Mouse (Mus musculus): Measurements from ENCODE around the gene Fli1. TPM values are rescaled to one million over a fixed set of nuclear protein-coding genes. Genes with fewer than 3 reads are reported as not detected.

Gene Fli1
- polyA plus RNA-seq, 1 experiment from 2014 or later = 7.9 TPM

- Histone ChIP-seq H3K4me3 (replicated peaks) (no peak overlapping the region), H3K27me3 (replicated peaks) (no peaks in the 10 kb centered on the region), H3K4me2 (no peak overlapping the region), H3K9ac (replicated peaks) (no peak overlapping the region), H3K4me1 (no peaks in the 10 kb centered on the region; the same call in 1 of the 2 replicates), H3K36me3 (no peaks in the 10 kb centered on the region), H3K27ac (replicated peaks) (no peak overlapping the region), H3K9me3 (replicated peaks) (no peaks in the 10 kb centered on the region)
- WGBS = 76% methylated on average over 15 of the region's 15 CpGs
- no peak for ATAC-seq (ENCODE audit: low FRiP score)
These were observed 35.5 kb downstream of the Fli1 start for GRCm38 (mm10) chr9:32506866-32507861.

GRCm38 (mm10) chr9:32506161-32506560, 36.5 kb downstream of the Fli1 start:
- Histone ChIP-seq H3K9ac (replicated peaks) (no peak overlapping the region), H3K4me2 (no peak overlapping the region), H3K27me3 (replicated peaks) (no peaks in the 10 kb centered on the region), H3K4me1 (no peaks in the 10 kb centered on the region; the same call in 1 of the 2 replicates), H3K9me3 (replicated peaks) (no peaks in the 10 kb centered on the region), H3K27ac (replicated peaks) (no peak overlapping the region), H3K36me3 (no peaks in the 10 kb centered on the region), H3K4me3 (replicated peaks) (no peak overlapping the region)
- no peak for ATAC-seq (ENCODE audit: low FRiP score)
- 77% methylated on average over 8 of the region's 8 CpGs for WGBS

- no peak overlapping the region for H3K9ac ChIP-seq (replicated peaks)
- no peaks in the 10 kb centered on the region for H3K36me3 ChIP-seq
- no peaks in the 10 kb centered on the region for H3K9me3 ChIP-seq (replicated peaks)
- no peak overlapping the region for H3K4me2 ChIP-seq
- no peaks in the 10 kb centered on the region for H3K27me3 ChIP-seq (replicated peaks)
- ATAC-seq (ENCODE audit: low FRiP score) = no peak
- no peak overlapping the region for H3K27ac ChIP-seq (replicated peaks)
- H3K4me1 ChIP-seq = no peaks in the 10 kb centered on the region; the same call in 1 of the 2 replicates
- WGBS = 85% methylated on average over 7 of the region's 7 CpGs
- H3K4me3 ChIP-seq (replicated peaks) = no peak overlapping the region
These were observed 37.1 kb downstream of the Fli1 start for GRCm38 (mm10) chr9:32505460-32506075.

- Histone ChIP-seq H3K9ac (replicated peaks) (no peak overlapping the region), H3K4me1 (no peaks in the 10 kb centered on the region; the same call in 1 of the 2 replicates), H3K36me3 (no peaks in the 10 kb centered on the region), H3K27me3 (replicated peaks) (no peaks in the 10 kb centered on the region), H3K4me2 (no peak overlapping the region), H3K27ac (replicated peaks) (no peak overlapping the region), H3K4me3 (replicated peaks) (no peak overlapping the region), H3K9me3 (replicated peaks) (no peaks in the 10 kb centered on the region)
- WGBS = 77% methylated on average over 11 of the region's 11 CpGs
- ATAC-seq (ENCODE audit: low FRiP score) = no peak
These were observed 38.6 kb downstream of the Fli1 start for GRCm38 (mm10) chr9:32503995-32504451.

GRCm38 (mm10) chr9:32503423-32503822, 39.2 kb downstream of the Fli1 start:
- H3K9ac ChIP-seq (replicated peaks) = no peak overlapping the region

GRCm38 (mm10) chr9:32502256-32503010, 40.2 kb downstream of the Fli1 start:
- H3K4me3 ChIP-seq (replicated peaks) = no peak overlapping the region
- H3K4me1 ChIP-seq = no peaks in the 10 kb centered on the region; the same call in 1 of the 2 replicates
- H3K9ac ChIP-seq (replicated peaks) = no peak overlapping the region
- 81% methylated on average over 11 of the region's 11 CpGs for WGBS
- no peak overlapping the region for H3K4me2 ChIP-seq
- H3K27ac ChIP-seq (replicated peaks) = no peak overlapping the region
- H3K9me3 ChIP-seq (replicated peaks) = no peaks in the 10 kb centered on the region
- H3K36me3 ChIP-seq = no peaks in the 10 kb centered on the region
- no peaks in the 10 kb centered on the region for H3K27me3 ChIP-seq (replicated peaks)
- ATAC-seq (ENCODE audit: low FRiP score) = no peak

More at GRCm38 (mm10) chr9:32503423-32503822, 39.2 kb downstream of the Fli1 start:
- Histone ChIP-seq H3K4me1 (no peaks in the 10 kb centered on the region; the same call in 1 of the 2 replicates), H3K27ac (replicated peaks) (no peak overlapping the region), H3K27me3 (replicated peaks) (no peaks in the 10 kb centered on the region), H3K9me3 (replicated peaks) (no peaks in the 10 kb centered on the region), H3K4me2 (no peak overlapping the region), H3K4me3 (replicated peaks) (no peak overlapping the region), H3K36me3 (no peaks in the 10 kb centered on the region)
- no peak for ATAC-seq (ENCODE audit: low FRiP score)
- WGBS = 73% methylated on average over 4 of the region's 4 CpGs

GRCm38 (mm10) chr9:32500886-32501285, 41.8 kb downstream of the Fli1 start:
- no peaks in the 10 kb centered on the region for H3K9me3 ChIP-seq (replicated peaks)
- no peaks in the 10 kb centered on the region; the same call in 1 of the 2 replicates for H3K27me3 ChIP-seq (replicated peaks)
- no peak overlapping the region for H3K4me2 ChIP-seq
- 90% methylated on average over 8 of the region's 8 CpGs for WGBS
- no peaks in the 10 kb centered on the region for H3K36me3 ChIP-seq
- no peak overlapping the region for H3K27ac ChIP-seq (replicated peaks)
- no peak for ATAC-seq (ENCODE audit: low FRiP score)
- H3K9ac ChIP-seq (replicated peaks) = no peak overlapping the region
- H3K4me3 ChIP-seq (replicated peaks) = no peak overlapping the region
- no peaks in the 10 kb centered on the region for H3K4me1 ChIP-seq

GRCm38 (mm10) chr9:32500063-32500462, 42.6 kb downstream of the Fli1 start:
- H3K36me3 ChIP-seq = no peaks in the 10 kb centered on the region
- ATAC-seq (ENCODE audit: low FRiP score) = no peak
- 78% methylated on average over 5 of the region's 5 CpGs for WGBS
- no peak overlapping the region for H3K4me2 ChIP-seq
- H3K4me1 ChIP-seq = peaks cover 7% of the 10 kb centered on the region
- no peak overlapping the region for H3K4me3 ChIP-seq (replicated peaks)
- no peak overlapping the region for H3K27ac ChIP-seq (replicated peaks)
- H3K9ac ChIP-seq (replicated peaks) = no peak overlapping the region
- H3K9me3 ChIP-seq (replicated peaks) = no peaks in the 10 kb centered on the region
- no peaks in the 10 kb centered on the region; the same call in 1 of the 2 replicates for H3K27me3 ChIP-seq (replicated peaks)

- Histone ChIP-seq H3K4me2 (no peak overlapping the region), H3K4me1 (peaks cover 12% of the 10 kb centered on the region), H3K27me3 (replicated peaks) (no peaks in the 10 kb centered on the region; the same call in 1 of the 2 replicates), H3K36me3 (no peaks in the 10 kb centered on the region), H3K4me3 (replicated peaks) (no peak overlapping the region), H3K27ac (replicated peaks) (no peak overlapping the region), H3K9me3 (replicated peaks) (no peaks in the 10 kb centered on the region), H3K9ac (replicated peaks) (no peak overlapping the region)
- WGBS = 62% methylated on average over 6 of the region's 6 CpGs
- ATAC-seq (ENCODE audit: low FRiP score) = no peak
These were observed 43.2 kb downstream of the Fli1 start for GRCm38 (mm10) chr9:32499469-32499868.

GRCm38 (mm10) chr9:32495643-32495997, 47.0 kb downstream of the Fli1 start:
- Histone ChIP-seq H3K9me3 (replicated peaks) (no peaks in the 10 kb centered on the region), H3K9ac (replicated peaks) (no peak overlapping the region), H3K27me3 (replicated peaks) (no peaks in the 10 kb centered on the region; the same call in 1 of the 2 replicates), H3K4me3 (replicated peaks) (no peak overlapping the region), H3K4me1 (peaks cover 13% of the 10 kb centered on the region), H3K4me2 (no peak overlapping the region), H3K27ac (replicated peaks) (no peak overlapping the region), H3K36me3 (no peaks in the 10 kb centered on the region)
- 33% methylated on average over 7 of the region's 7 CpGs for WGBS
- ATAC-seq (ENCODE audit: low FRiP score) = no peak

GRCm38 (mm10) chr9:32494891-32495642, 47.6 kb downstream of the Fli1 start:
- WGBS = 11% methylated on average over 8 of the region's 8 CpGs
- Histone ChIP-seq H3K9me3 (replicated peaks) (no peaks in the 10 kb centered on the region), H3K4me1 (peaks cover 13% of the 10 kb centered on the region), H3K27me3 (replicated peaks) (no peaks in the 10 kb centered on the region; the same call in 1 of the 2 replicates), H3K9ac (replicated peaks) (no peak overlapping the region), H3K27ac (replicated peaks) (no peak overlapping the region), H3K4me2 (no peak overlapping the region), H3K4me3 (replicated peaks) (no peak overlapping the region), H3K36me3 (no peaks in the 10 kb centered on the region)
- no peak for ATAC-seq (ENCODE audit: low FRiP score)

All from neural tube, embryonic 15.5 days (tissue).